Mouse (Mus musculus) kidney, adult 2 months (tissue): ENCODE measurements around the gene Wfdc1. TPM values are rescaled to one million over a fixed set of nuclear protein-coding genes. Genes with fewer than 3 reads are reported as not detected.

Experiments
- DNase-seq: peaks from one replicate; pipeline ENCODE4 v3.0.0; 2021
- H3K27ac ChIP-seq: fragments of 200-500 bp; 2 replicates; pipeline ENCODE4 v1.5.1; 2012; ENCODE audit warnings: low read depth, low read length, control low read depth, inconsistent platforms; ENCODE audit not compliant: insufficient read depth
- H3K27me3 ChIP-seq: fragments of 200-500 bp; replicated peaks from 2 replicates; pipeline ENCODE4 v1.6.1; 2012; ENCODE audit warnings: mild to moderate bottlenecking, moderate library complexity, low read length, inconsistent platforms; ENCODE audit not compliant: control insufficient read depth, insufficient read depth
- H3K36me3 ChIP-seq: fragments of 200-500 bp; 2 replicates; pipeline ENCODE4 v1.6.1; 2012; ENCODE audit warnings: mild to moderate bottlenecking, moderate library complexity, low read length, inconsistent platforms; ENCODE audit not compliant: control insufficient read depth, insufficient read depth
- H3K4me1 ChIP-seq: fragments of 200-500 bp; 2 replicates; pipeline ENCODE4 v1.6.1; 2011; ENCODE audit warnings: low read length; ENCODE audit not compliant: control insufficient read depth, insufficient read depth
- H3K4me3 ChIP-seq: fragments of 200-500 bp; 2 replicates; pipeline ENCODE4 v1.5.1; 2011; ENCODE audit warnings: mild to moderate bottlenecking, low read depth, low read length, control low read depth; ENCODE audit not compliant: insufficient read depth
- CTCF ChIP-seq: fragments of 200-500 bp; conservative IDR thresholded peaks from 2 replicates; pipeline ENCODE4 v1.5.1; 2011; ENCODE audit warnings: low read depth, mild to moderate bottlenecking, control low read depth, low read length, moderate library complexity, mixed read lengths; ENCODE audit not compliant: insufficient read depth, insufficient read length
- POLR2A ChIP-seq: fragments of 200-500 bp; IDR thresholded peaks from one replicate; pipeline ENCODE4 v1.6.1; 2011; ENCODE audit warnings: low read depth, low read length, control low read depth
- WGBS: fragments of 180-500 bp; shearing (Covaris S2); methylation state at CpG from one replicate; pipeline ENCODE4 v1.1.7; 2018; 5-methylcytosine and 5-hydroxymethylcytosine counted together
- polyA plus RNA-seq: library from polyadenylated mRNA; depleted of rRNA; stranded (reverse); fragments of >200 nt; gene quantifications from 2 replicates; pipeline ENCODE4 v1.2.3, GENCODE M21; 2012

Gene Wfdc1
- polyA plus RNA-seq, 1 experiment = 8.4 TPM

DNA sequence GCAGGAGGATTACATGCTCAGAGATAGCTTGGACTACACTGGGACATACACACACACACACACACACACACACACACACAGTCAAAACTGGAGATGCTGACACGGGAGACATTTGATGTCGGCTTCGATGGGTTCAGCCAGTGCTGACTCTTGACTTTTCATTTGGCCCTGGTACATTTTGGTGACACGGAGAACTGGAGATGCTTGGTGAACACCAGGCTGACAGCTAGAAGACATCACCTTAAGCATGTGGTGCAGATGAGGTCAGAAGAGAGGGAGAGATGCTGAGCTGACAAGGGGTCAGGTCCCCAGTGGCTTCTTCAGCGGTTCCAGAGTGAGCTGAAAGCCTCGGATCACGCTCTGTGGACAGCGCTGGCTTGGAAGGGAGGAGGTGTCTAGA is 43.1 kb upstream of the Wfdc1 start:
- 85% methylated on average over 8 of the region's 8 CpGs for WGBS
- no peaks in the 10 kb centered on the region for H3K4me1 ChIP-seq
- H3K27ac ChIP-seq = no peak overlapping the region
- H3K4me3 ChIP-seq = no peak overlapping the region
- H3K27me3 ChIP-seq = no peaks in the 10 kb centered on the region
- no peaks in the 10 kb centered on the region for H3K36me3 ChIP-seq
- DNase-seq = no peak
- no peak for TF ChIP-seq CTCF
- TF ChIP-seq POLR2A = no peak

DNA sequence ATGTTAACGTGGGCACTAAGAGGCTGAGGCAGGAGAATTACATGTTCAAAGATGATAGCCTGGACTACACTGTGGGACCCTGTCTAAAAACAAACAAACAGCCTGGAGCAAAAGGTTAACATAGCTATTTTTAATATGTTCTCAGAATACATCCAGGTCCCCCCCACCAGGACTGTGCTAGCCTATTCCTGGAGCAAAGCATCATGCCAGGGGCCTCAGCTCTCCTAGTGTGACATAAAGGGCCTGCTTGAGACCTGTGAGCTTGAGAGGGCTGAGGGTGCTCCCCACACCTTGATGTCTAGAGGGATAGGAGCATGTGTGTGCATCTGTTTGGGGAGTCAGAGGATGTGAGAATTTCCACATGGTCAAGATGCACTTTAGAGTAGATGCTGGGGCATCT is 42.4 kb upstream of the Wfdc1 start:
- Histone ChIP-seq H3K4me3 (no peak overlapping the region), H3K4me1 (no peaks in the 10 kb centered on the region), H3K27me3 (no peaks in the 10 kb centered on the region), H3K27ac (no peak overlapping the region), H3K36me3 (no peaks in the 10 kb centered on the region)
- WGBS = 89% methylated on average over 1 of the region's 1 CpGs
- DNase-seq = no peak
- TF ChIP-seq CTCF (no peak), POLR2A (no peak)

DNA sequence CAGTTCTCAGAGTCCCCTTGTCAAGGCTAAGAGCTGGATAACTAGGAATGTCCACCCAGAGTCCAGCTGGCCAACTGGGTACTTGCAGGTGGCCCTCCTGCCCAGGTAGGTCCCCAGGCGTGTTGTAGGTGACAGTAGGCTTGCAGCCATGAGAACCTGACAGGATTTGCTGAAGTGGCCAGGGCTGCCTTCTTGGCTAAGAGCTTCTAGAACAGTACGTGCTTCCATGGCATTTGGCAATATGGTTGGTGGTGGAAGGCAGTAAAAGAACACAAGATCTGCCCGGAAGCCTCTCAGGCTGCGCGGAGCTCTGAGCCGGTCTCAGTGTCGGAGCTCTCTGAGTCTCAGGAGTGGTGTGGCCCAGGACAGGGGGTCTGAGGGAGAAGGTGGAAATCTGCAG is 41.2 kb upstream of the Wfdc1 start:
- no peaks in the 10 kb centered on the region for H3K4me1 ChIP-seq
- no peak overlapping the region for H3K4me3 ChIP-seq
- H3K36me3 ChIP-seq = no peaks in the 10 kb centered on the region
- WGBS = 91% methylated on average over 7 of the region's 7 CpGs
- no peak for TF ChIP-seq CTCF
- no peak for TF ChIP-seq POLR2A
- no peak for DNase-seq
- no peaks in the 10 kb centered on the region for H3K27me3 ChIP-seq
- H3K27ac ChIP-seq = no peak overlapping the region

DNA sequence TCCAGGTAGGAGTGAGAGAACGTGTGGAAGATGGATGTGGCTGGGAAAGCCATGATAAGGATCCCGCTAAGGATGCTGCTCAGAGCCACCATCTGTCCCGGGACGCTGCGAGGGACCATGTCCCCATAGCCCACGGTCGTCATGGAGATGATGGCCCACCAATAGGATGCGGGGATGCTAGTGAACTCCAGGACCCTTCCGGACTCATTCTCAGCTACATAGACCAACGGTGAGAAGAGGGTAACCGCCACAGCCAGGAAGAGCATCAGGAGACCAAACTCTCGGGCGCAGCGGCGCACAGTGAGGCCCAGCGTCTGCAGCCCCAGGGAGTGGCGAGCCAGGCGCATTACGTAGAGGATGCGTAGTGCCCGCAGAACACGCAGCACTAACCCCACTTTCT is 40.4 kb upstream of the Wfdc1 start:
- 91% methylated on average over 22 of the region's 22 CpGs for WGBS
- Histone ChIP-seq H3K27ac (no peak overlapping the region), H3K27me3 (no peaks in the 10 kb centered on the region), H3K36me3 (no peaks in the 10 kb centered on the region), H3K4me3 (no peak overlapping the region), H3K4me1 (no peaks in the 10 kb centered on the region)
- no peak for DNase-seq
- no peak for TF ChIP-seq POLR2A
- no peak for TF ChIP-seq CTCF

DNA sequence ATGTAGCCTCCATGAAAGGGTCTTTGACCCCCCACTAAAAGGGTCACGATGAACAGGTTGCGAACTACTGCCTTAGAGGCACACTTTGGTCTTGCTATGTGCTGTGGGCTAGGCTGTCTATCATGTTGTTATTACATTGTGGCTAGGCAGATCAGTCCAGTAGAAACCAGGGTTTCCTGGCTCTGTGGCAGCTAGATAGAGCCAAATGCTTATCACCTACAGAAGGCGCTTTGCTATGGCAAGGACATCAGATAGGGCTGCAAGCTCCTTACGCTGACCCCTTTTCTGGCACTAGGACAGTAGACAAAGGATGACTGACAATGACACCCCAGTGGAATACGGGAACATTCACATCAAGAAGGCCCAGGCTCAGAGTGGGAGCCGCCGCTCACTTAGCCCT is 39.0 kb upstream of the Wfdc1 start:
- TF ChIP-seq POLR2A (no peak), CTCF (no peak)
- WGBS = 92% methylated on average over 7 of the region's 7 CpGs
- no peak overlapping the region for H3K27ac ChIP-seq
- H3K36me3 ChIP-seq = no peaks in the 10 kb centered on the region
- DNase-seq = no peak
- no peaks in the 10 kb centered on the region for H3K4me1 ChIP-seq
- H3K4me3 ChIP-seq = no peak overlapping the region
- no peaks in the 10 kb centered on the region for H3K27me3 ChIP-seq

DNA sequence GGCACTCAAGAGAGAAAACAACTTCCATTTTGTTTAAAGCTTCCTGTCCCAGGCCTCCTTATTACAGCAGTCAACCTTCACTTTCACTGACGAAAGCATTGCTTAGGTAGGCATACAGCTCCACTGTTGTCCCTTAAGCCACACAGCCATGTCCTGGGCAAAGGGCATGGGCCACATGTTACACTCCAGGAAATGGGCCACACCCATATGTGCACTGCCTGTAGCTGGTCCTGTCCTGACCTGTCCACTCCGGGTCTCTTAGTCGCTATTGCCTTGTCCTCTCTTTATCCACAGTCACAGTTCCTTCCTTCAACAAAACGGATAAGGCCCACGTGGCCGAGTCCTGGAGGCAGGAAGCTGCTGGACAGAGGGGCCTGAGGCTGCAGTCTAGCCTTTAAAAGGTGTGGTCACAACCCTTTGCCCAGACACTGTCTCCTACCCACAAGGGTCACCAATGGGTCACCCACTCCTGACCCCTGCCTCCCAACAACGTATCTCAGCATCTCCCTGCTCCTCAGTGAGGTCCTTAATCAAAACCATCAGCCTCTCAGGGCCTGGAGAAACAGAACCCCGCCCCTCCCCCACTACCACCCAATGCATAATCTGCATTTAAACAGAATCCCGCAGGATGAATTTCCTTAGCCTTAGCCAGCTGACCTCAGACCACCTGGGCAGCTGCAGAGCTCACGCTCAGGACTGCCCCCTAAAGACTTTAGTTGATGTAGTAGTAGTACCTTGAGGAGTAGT is 38.4 kb upstream of the Wfdc1 start:
- no peaks in the 10 kb centered on the region for H3K27me3 ChIP-seq
- WGBS = 59% methylated on average over 10 of the region's 10 CpGs
- no peaks in the 10 kb centered on the region for H3K4me1 ChIP-seq
- H3K27ac ChIP-seq = no peak overlapping the region
- no peaks in the 10 kb centered on the region for H3K36me3 ChIP-seq
- H3K4me3 ChIP-seq = no peak overlapping the region
- no peak for DNase-seq
- TF ChIP-seq POLR2A (no peak), CTCF (no peak)

DNA sequence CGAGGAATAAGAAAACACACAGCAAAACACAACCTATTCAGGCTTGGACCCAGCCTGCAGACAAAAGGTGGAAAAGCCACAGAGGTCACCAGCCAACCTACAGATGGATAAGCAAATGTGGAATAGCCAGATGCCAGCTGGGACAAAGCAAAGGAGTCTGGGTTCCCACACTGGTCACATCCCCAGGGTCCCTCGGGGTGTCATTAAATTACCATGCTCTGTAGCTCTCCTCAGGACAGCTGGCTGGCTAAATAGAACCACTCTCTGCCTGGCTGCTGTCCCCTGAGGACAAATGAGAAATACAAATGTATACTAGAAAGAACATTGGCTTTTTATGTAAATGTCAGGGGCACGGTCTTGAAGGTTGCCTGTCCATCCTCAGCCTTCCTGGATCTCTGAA is 35.3 kb upstream of the Wfdc1 start:
- Histone ChIP-seq H3K27me3 (no peaks in the 10 kb centered on the region), H3K27ac (no peak overlapping the region), H3K36me3 (no peaks in the 10 kb centered on the region), H3K4me1 (no peaks in the 10 kb centered on the region; the same call in 1 of the 2 replicates), H3K4me3 (no peak overlapping the region)
- WGBS = 41% methylated on average over 3 of the region's 3 CpGs
- TF ChIP-seq POLR2A (no peak), CTCF (no peak)
- DNase-seq = no peak
